Mouse (Mus musculus): ENCODE measurements around the gene Slc23a3.
A peak's percentile ranks its signal among the peaks of the same experiment; 100 is the strongest.

The Slc23a3 gene

DNA sequence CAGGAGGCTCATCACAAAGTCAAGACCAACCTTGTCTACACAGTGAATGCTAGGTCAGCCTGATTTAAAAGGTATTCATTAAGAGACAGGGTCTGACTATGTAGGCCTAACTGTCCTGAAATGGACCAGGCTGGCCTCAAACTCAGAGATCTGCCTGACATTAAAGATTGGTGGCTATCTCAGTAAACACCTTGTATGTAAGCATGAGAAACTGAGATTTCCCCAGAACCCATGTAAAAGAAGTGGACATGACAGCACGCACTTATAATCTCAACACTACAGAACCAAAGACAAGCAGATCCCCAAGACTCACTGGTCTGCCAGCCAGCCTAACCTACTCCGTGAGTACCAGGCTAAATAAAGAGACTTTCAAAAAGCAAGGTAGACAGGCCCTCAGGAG is 4.8 kb upstream of the Slc23a3 start:
- DNase-seq (ENCODE audit: low spot score), result no peak

DNA sequence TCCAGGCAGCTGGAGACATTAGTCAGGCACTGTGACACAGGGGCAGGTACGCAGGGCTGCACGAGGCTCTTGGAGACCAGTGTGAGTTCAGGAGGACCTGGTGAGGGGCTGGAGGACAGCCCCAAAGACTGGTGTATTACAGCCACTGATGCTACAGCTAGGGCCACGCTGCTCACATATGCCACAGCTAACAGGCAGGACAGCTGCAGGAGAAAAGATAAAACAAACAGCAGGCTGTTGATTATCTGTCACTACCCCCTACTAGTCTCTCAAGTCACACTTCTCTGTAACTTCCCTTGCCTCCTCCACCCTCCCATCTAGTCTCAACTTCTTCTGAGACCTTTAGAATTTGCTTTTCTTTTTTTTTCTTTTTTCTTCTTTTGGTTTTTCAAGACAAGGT is 3.0 kb upstream of the Slc23a3 start:
- DNase-seq (ENCODE audit: low spot score), result no peak

DNA sequence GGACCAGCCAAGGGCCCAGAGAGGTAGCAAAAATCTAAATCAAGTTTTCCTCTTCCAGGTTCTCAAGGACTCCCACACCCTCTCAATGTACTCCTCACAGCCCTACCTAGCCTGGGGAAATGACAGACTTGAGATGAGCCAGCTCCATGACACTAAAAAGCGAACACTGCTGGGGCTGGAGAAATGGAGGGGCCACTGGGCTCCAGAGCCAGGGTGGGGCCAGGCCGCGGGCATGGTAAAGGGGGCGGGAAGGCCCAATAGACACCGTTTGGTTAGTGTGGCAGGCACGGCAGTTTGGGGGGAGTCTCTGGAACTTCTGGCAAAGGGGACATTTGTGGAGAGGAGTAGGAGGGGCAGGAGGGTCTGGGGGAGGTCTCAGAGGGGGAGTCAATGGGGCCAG is 2.6 kb upstream of the Slc23a3 start:
- DNase-seq (ENCODE audit: low spot score), result no peak

DNA sequence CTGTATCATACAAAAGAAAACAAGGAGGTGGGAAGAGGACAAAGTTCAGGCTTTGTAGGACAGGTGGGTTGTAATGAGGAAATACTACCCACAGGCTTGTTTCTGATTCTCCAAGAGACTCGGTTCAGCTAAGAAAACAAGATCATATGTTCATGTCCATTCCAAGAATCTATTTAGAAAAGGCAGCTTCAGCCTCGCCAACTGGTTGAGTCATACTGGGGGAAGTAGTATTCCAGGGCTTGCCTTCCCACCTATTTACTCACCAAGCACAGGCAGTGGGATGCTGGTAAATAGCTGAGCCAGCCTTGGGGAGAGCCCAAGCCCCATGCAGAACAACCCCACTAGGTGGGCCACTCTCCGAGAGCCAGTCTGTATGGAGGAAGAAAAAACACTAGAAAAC is 5.0 kb downstream of the Slc23a3 start:
- DNase-seq (ENCODE audit: low spot score), result no peak

DNA sequence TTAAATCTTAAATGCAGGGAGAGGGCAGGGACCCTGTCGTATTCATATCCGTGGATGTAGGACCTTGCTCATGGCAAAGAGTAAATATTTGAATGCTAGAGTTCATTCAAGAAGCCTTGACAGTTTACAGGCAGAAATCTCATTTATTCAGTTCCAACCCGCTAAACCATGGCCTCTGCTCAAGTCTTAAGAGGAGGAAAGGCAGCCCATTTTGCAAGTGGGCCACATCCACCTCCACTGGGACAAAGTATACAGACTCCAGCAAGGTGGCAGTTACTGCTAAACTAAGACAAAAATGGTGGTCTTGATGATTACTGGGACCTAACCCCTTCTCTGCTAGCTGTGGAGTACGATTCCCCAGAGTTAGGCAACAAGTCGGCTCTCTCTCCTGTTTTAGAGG is 8.3 kb downstream of the Slc23a3 start:
- no peak for DNase-seq (ENCODE audit: low spot score)

DNA sequence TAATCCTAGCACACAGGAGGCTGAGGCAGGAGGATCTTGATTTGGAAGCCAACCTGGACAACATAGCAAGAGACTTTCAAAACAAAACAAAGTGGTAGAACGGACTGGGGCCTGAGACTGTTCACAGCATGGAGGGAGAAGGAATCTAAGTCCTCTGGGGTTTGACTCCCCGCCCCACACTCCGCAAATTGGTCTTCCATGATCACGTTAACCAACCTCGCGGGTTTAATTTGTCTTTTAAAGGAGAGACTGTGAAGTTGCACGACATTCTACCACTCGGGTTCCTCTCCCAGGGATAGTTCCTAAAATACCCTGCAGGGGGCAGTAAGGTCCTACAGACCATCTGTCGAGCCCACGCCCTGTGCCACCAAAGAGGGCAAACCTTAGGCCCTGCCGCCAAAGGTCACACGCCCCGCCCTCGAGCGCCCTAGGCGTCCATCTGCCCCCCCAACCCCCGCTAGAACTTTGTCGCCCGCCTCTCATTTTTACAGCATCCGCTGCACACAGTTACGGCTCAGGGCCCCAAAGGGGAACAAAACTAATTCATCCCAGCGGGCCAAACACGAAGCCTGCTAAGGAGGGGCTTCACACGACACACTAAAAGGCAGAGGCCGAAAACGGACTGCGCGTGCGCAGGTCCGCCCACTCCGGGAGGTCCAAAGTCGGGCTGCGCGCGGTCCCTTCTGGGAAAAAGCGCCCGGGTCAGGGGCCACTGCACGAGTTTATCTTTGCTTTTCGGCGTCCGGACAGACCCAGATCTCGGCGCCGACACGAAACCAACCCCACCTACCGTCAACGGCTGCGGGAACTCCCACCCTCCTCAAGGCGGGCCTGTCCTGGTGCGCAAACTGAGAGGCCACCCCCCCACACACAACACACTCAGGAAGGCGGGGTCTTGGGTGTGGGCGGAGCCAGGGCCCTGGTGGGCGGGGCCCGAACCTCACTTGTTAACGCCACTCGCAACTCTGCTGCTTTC is 9.1 kb downstream of the Slc23a3 start, which contains the start of gene Nhej1:
Nhej1 (minus strand) TSS at position 855 of the 976 bp plus-strand sequence.
- DNase-seq (ENCODE audit: low spot score), result peak; percentile 93

DNA sequence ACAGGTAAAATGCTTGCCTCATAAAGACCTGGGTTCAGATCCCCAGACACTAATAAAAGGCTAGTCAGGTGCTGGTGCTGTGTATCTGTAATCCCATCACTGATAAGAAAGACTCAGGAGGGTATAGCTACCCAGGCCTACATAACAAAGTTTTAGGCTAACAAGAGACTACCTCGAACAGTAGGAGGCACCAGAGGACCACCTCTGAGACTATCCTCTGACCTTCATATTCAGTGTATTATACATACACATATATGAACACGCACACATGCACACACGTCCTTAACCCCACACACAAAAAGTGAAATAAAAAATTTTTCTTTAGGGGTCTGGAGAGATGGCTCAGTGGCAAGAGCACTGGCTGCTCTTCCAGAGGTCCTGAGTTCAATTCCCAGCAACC is 11.5 kb downstream of the Slc23a3 start:
- no peak for DNase-seq (ENCODE audit: low spot score)
